Mouse (Mus musculus) right cerebral cortex, postnatal 14 days (tissue): ENCODE data around the gene Dip2a.

Source experiments
- DNase-seq: peaks from one replicate; pipeline ENCODE4 v3.0.0; 2022

The Dip2a gene

DNA sequence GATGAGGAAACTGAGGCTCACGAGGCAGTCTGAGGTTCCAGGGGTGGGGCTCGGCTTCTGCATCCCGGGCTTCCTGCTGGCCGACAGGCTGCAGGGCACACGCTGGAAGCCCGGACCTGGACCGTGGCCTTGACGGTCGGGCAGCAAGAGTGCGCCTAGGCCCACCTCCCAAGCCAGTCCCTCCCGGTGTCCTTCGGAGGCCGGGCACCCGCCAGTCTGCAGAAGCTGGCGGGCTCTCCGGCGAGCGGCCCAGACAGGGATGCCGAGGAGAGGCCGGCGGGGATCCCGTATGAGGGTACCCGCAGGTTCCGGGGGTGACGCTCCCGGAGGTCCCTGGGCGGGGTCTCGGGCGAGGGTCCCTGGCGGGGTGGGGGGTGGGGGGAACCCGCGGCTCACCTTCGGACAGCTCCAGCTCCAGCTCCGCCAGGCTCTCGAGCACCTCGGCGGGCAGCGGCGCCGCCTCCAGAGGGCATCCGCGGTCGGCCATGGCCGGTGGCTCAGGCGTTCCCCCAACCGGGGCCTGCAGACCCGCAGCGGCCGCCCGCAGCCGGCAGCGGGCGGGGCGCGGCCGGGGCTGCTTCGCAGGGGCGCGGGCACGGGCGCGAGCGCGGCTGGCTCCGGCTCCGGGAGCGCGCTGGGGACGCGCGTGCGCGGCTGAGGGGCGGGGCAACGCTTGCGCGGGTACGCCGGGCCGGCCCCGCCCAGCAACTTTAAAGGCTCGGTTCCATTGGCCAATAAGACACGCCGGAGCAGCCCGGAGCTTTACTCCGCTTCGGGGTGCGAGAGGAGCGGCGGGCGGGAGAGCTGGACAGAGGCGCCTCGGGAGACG, at the start of gene Dip2a:
Gene Dip2a, minus strand, starts transcription at position 581 of the 829 bp plus-strand sequence.
- peak; percentile 94 for DNase-seq

DNA sequence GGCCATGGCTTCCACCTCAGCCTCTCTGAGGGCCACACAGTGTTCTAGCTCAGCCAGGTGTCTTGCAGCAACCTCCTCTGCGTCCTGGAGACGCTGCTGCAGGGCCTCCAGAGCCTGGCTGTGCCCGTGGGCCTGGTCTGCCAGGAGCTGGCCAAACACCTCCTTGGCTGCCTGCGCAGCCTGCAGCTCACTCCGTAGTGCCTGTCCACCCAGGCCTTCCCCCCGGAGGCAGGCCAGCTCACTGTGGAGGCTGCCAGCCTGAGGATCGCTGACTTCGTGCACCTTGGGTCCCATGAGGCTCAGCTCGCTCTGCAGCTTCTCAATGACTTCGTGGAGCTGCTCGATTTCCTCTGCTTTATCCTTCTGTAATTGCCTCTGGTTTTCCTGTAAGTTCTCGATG, 47.5 kb upstream of the Dip2a start:
- no peak for DNase-seq

DNA sequence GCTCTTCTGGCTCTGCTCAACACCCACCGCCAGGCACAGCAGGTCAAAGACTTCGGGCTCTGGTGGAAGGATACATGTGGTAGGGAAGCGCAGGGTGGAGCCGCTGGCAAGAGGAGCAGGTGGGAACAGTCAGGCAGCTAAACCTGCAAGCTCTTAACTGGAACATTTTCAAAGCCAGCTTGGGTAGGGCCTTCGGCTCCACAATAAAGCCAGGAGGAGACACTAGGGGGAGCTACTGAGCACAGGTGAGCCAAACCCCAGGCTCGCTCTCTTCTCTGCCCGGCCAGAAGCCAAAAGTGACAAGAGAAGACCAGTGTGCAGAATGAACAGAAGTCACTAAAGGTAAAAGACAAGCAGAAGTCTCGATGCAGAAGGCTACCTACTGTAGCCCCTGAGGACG, 46.7 kb upstream of the Dip2a start:
- no peak for DNase-seq

DNA sequence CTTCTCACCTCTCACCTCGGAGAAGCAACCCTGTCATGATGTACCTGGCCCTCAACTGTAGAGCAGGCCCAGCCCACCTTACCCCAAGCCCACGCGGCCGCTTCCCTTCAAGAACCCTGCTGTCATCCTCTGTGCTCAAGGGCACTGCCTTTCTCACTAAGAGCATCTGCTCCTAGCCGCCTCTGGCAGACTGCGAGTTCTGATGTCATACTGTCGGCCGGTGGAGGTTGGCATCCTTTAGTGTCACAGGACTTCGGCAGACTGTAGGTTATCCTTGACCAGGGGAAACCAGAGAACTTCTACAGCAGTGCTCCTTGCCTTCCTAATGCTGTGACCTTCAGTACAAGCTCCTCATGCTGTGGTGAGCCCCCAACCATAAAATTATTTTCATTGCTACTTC, 46.1 kb upstream of the Dip2a start:
- DNase-seq = no peak

DNA sequence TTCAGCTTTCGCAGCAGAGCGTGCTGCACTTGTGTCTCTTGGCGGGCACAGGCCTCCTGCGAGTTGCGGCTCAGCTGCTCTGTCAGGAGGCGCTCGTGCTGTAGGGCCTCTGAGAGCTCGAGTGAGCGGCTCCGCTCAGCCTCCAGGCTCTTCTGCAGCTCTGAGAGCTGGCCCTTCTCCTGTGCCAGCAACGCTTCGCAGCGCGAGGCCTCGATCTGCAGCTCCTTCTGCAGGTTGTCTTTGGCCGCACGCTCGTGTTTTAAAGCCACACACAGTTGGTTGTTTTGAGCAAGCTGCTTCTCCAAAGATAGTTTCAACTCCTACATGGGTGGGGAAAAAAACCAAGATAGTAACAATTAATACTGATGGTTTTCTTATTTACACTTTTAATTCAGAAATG, 29.9 kb upstream of the Dip2a start:
- DNase-seq = no peak

DNA sequence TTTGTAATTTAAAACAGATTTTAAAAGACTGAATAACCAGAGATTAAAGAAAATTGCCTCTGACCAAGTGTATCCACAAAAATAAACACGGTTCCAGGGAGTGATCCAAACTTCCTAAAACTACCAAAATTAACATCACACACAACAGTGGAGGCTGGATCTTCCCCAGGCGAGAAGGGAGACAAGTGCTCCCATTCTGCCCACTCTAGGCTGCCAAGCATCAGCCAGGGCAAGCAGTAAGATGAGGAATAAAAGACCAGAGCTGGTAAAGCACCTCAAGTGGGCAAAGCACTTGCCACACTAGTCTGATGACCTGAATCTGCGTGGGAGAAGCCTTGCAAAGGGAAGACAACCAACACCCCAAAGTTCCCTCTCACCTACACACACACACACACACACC, 26.6 kb upstream of the Dip2a start:
- no peak for DNase-seq

DNA sequence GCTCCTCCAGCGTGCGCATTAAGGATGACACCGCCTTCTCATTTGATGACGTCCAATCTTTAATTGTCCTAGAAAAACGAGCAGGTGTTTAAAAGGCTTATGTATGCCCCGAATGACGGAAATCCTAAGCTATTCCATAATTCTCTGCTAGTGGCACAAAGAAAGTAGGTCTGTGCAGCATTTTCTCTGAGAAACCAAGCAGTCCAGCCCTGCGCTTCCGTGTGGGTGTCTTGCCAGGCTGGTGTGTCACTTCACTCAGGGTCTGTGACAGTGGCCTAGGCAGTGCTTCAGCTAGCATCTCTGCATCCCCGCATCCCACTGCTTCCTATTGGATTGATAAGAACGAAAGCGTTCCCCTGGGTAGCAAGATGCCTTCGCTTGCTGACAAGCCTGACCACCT, 23.7 kb upstream of the Dip2a start:
- DNase-seq = no peak

DNA sequence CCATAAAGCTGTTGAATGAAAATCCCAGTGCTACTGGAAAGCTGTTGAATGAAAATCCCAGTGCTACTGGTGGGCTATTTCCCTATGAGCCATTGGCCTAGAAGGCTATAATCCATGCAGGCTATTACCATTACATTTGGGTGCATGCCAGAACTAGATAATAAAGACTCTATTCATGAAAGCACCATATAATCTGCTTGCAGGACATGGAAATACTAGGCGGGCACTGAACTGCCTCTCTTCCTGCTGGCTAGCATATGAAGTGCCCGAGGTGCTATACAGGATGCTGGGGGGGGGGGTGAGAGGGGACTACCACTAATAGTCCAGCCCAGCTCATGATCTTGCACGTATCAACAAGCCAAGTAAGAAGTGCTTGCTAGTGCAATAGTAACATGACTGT, 18.1 kb upstream of the Dip2a start:
- no peak for DNase-seq

DNA sequence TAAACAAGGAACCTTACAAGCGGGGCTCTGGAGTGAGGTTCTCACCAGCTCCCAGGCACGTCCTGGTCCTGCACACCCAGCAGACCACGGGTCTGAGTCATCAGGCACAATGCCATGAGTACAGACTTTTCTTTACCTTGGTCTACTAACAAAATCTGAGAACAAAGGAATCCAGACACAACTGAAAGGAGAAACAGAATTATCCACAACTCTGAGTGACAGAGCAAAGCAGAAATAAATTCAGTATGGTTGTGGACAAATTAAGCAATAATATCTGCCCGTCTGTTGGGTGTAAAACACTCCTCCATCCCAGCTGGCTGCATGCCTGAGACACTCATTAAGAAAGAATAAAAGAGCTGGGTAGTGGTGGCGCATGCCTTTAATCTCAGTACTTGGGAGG, 13.4 kb upstream of the Dip2a start:
- no peak for DNase-seq

DNA sequence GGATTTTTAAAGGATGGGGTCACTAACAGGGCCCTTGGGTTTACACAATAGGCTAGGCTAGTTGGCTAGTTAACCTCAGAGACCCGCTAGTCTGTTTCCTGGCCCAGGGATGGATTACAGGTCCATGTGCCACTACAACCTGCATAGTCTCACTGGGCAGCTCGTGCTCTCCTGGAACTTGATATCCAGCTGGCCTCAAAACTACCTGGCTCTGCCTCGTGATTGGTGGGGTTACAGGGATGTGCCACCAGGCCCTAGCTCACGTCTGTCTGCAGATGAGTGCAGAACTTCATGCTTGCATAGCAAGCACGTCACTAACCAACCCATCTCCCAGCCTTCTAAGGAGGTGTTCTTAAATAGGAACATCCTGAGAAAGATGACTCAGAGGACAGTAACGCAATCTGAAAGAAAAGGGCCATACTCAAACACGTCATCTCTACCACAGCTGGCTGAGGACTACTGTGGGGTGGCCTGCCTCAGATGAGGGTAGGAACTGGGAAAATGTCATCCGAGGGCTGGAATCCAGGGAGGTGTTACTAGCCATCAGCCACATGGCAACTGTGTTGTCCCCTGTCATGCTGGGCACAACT, 12.3 kb upstream of the Dip2a start:
- DNase-seq = no peak

DNA sequence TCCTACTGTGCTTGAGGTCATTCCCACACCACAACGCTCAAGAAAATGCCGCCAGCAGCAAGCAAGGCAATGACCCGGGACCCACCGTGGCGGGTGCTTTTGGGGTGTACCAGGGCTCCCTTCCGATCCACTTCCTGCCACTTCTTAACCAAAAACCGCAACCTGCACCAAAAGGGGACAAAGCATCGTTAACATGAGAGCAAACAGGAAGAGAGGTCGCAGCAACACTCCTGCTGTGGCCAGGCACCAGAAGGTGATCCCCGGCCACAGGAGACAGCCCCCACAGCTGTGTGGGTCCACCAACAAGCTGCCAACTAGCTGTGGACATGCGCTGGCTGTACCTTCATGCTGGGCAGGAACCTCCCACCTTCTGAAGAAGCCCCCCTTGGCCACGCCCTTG, 9.9 kb upstream of the Dip2a start:
- DNase-seq = no peak

DNA sequence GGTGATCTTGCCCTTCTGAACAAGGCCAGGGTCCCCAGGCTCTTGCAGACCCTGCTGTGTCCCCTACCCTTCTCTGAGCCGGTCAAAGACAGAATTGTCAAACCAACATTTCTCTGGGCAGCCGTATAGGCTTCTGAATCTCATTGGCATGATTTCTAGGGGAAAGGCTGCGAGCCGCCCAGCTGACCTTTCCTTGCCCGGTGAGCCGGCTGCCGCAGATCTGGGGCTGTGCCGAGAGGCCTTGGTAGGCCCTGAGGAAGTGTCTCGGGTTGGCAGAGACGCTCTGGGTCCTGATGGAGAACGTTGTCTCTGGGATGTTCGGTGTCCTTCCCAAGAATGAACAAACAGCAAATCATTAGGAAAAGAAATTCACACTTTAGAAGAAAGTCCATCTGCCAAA, 8.9 kb upstream of the Dip2a start:
- no peak for DNase-seq

DNA sequence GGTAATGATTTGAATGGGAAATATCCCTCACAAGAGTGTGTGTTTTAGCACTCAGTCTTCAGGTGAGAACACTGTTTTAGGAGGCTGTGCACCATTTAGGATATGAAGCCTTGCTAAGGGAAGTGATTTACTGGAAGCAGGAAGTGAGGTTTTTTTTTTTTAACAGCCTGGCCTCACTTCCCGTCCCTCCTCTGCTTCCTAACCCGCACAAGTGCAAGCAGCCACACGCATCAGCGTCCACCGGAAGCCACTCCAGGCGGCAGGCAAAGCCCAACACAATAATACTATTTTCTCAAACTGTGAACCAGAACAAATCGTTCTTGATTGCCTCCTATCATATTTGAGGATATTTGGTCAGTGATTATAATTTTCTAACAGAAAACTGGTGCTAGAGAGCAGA, 6.9 kb upstream of the Dip2a start:
- DNase-seq = no peak

DNA sequence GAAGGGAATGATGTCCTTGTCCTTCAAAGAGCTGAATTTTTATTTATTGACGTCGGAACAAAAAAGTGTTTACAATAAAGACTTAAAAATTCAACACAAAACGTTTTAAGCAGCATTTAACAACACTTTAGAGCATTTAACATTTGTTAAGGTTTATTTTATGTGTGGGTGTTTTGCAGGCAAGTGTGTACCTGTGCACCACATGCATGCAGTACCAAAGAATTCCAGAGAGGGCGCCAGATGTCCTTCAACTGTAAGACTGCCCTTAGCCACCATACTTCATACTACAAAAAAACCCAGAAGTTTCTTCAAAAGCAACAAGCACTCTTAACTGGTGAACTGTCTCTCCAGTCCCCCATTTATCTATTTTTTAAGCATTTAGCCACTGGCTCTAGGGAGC, 1.5 kb upstream of the Dip2a start:
- peak; percentile 68 for DNase-seq

DNA sequence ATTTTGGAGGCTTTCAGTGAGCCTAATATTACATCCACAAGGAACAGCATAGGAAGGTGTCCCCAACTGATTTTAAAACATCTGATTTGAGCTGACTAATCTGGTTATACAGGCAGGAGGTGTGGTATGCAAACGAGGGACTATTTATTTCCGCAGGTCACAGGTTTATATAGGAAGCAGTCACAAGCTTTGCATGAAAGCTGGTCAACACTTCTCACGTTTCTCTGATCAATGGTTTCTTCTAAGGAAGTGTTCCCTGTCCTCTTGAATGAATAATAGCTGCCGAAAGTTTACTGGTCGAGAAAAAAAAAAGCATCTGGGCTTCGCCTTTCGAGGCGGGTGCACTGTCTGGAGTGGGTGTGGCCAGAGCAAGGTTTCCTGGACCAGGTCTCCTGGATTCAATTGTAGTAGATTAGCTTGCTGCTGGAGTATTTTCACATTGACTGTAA, 976 bp upstream of the Dip2a start:
- no peak for DNase-seq

DNA sequence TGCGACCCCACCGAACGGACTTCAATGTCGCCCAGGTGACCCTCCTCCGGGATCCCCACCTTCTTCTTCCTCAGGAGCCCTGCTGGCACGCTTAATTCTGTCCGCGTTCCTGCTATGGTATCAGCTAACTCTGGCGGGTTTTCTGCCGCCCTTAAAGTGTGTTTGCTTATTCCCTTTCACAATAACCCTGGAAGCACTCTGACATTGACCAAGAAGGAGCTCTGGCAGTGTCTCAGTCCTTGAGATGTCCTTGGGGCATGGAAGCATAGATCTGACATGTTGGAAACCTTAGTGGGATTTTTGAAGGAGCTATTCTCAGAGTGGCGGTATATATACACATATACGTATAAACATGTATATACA, 430 bp upstream of the Dip2a start:
- DNase-seq = no peak

DNA sequence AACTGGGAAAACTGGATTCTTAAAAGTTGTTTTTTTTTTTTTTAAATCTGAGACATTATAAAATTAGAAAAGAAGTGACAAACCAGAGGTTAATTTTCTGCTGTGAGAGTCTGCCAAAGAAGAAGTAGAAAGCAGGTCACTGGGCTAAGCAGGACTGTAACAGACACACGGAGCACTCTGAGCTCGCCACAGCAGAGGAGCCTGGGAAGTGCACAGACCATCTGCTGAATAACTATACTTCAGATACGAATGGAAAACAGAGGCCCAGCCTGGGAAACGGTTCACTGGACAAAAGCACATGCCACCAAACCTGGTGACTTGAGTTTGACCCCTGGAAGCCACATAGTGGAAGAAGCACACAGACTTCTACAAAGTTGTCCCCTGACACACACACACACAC, 10.7 kb downstream of the Dip2a start:
- DNase-seq = no peak

DNA sequence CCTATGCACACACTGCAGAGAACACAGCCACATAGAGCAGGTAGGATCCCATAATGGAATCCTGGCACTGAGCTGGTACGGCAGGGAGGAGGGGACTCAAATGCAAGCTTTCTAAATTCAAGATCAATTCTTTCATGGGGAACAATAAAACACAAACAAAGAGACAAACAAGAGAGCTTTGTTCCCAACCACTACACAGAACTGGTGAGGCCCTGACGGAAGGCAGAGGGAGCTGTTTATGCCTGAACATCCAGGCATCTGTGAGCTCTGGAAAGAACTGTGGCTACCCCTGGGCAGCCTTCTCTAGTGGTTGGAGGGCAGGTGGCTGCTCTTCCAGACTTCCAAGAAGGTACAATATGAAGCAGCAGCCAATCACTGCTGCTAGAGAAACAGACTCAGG, 13.1 kb downstream of the Dip2a start:
- no peak for DNase-seq

DNA sequence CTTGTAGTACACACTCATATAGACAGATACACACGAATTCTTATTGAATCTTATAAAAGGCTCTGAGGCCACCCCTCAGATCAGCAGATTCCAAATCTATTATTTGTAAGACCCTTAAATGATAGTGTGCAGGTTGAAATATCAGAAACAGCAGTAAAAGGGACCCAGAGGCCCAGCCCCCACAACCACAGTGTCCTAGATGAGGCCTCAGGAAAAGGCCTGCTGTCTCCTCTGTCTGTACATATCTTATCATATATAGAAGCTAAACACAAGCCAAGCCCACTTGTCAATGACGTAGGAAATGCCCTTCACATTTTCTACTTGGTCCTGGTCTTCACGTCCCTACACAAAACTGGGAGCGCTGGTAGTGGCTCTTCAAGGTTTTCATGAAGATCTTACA, 16.0 kb downstream of the Dip2a start:
- no peak for DNase-seq

DNA sequence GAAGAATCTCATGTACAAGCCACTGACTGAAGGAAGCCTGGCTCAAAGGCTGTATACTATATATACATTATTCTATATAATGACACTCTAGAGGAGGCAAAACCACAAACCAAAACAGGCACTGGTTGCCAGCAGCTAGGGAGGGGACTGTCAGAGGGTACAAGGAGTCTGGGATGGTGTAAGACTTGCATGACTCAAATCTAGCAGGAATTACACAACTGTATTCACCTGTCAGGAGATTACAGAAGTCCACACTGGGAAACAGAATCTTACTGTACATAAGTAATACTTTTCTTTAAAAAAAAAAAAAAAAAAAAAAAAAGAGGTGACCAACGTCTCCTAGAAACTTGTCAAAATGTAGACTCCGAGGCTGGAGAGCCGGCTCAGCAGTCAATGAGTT, 16.5 kb downstream of the Dip2a start:
- DNase-seq = no peak

DNA sequence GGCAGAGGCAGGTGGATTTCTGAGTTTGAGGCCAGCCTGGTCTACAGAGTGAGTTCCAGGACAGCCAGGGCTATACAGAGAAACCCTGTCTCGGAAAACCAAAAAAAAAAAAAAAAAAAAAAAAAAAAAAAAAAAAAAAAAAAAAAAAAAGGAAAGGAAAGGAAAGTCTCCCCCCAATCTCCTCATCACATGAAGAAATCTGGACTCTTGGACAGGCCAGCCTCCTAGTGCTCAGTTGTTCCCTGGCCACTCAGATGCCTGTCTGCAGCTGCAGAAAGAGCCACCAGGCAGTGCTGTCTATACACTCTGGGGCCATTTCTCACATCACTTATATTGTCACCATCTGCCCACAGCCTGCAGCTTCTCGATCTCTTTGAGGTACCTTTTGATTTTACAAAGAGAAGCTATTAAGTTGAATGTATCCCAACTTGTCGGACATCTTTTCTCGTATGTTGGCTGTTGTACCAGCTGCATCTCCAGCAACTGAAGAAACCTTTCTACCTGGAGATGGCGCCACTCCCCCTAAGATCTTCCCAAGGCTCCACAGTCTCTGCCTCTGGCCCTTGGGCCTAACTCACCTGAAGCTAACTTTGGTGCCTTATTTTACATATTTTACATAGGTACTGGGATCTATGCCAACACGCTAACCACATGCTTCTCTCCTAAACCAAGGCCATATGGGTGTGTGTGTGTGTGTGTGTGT, 18.6 kb downstream of the Dip2a start:
- peak; percentile 36 for DNase-seq

DNA sequence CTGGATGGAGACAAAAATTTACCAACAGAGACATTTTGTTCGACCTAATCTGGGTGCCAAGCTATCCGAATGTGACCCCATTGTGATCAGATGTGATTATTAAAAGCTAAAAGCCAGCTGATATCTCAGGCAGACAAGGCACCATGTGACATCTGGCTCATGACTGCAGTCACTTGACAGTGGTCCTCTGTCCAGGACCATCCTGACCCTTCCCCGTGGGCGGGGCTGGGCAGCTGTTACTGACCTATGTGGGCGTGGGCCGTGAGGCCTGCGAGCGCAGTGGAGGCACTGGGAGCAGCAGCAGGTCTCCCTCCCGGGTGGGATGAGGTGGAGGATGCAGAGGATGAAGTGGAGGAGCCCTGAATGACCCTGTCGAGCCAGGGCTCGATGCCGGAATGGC, 27.5 kb downstream of the Dip2a start:
- DNase-seq = no peak

DNA sequence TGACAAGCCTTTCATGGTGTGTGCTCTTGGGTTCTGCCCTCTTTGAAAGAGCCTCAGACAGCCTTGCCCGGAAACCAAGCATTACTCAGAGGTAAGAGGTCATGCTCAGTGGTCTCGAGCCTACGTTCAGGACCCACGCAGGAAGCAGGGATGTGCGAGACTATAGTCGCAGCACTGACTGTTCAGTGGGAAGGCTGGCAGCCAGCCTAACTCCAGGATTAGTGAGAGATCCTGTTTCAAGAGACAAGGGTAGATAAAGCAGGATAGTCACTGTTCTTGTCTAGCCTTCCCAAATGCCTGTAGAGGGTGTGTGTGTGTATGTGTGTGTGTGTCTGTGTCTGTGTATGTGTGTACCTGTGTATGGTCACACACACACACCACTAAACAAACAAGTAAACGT, 28.9 kb downstream of the Dip2a start:
- peak; percentile 54 for DNase-seq

DNA sequence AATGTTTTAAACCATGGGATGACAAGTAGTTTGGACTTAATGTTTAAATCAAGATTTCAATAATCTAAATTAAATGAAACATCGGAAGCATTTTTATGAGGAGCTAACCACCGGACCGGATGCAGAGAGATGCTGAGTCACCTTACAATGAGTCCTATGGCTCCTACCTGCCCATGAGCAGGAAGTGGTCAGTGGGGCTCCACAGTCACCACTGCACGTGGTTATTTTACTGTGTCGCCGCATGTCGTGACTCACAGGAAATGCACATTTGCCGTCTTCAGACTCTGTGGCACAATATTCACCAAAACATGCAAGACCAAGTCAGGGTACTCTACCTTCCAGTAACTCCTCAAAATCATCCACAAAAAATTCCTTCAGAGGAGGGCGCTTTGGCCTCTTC, 38.4 kb downstream of the Dip2a start:
- no peak for DNase-seq
